Mouse (Mus musculus) midbrain, postnatal 0 days (tissue): Measurements from ENCODE around the gene Obox6. TPM values are rescaled to one million over a fixed set of nuclear protein-coding genes. Genes with fewer than 3 reads are reported as not detected.
A peak's percentile ranks its signal among the peaks of the same experiment; 100 is the strongest.

Source experiments
- ATAC-seq: fragments of 200-750 bp; cut with Nextera tagmentation; 2 replicates; pipeline ENCODE4 v1.8.0; 2017; ENCODE audit warnings: moderate number of reproducible peaks, mild to moderate bottlenecking, moderate TSS enrichment, moderate library complexity; ENCODE audit not compliant: low FRiP score
- DNase-seq: peaks from one replicate; pipeline ENCODE4 v3.0.0-alpha.2; 2015; ENCODE audit warnings: low spot score
- H3K27ac ChIP-seq: fragments of 300-500 bp; sonication (generic); 2 replicates; pipeline ENCODE4 v1.5.1; 2014; ENCODE audit warnings: low read depth, mild to moderate bottlenecking, low read length, mixed read lengths
- H3K27me3 ChIP-seq: fragments of 300-500 bp; sonication (generic); 2 replicates; pipeline ENCODE4 v1.6.1; 2014; ENCODE audit warnings: low read length, control low read depth, mixed read lengths; ENCODE audit not compliant: insufficient read depth
- H3K36me3 ChIP-seq: fragments of 300-500 bp; sonication (generic); 2 replicates; pipeline ENCODE4 v1.6.1; 2014; ENCODE audit warnings: low read length, control low read depth, mixed read lengths; ENCODE audit not compliant: insufficient read depth
- H3K4me1 ChIP-seq: fragments of 300-500 bp; sonication (generic); 2 replicates; pipeline ENCODE4 v1.6.1; 2014; ENCODE audit warnings: mild to moderate bottlenecking, control low read depth, antibody characterized with exemption, low read length, mixed read lengths; ENCODE audit not compliant: insufficient read depth
- H3K4me2 ChIP-seq: fragments of 300-500 bp; sonication (generic); 2 replicates; pipeline ENCODE4 v1.6.1; 2014; ENCODE audit warnings: low read depth, mild to moderate bottlenecking, low read length, mixed read lengths; ENCODE audit not compliant: poor library complexity, severe bottlenecking
- H3K4me3 ChIP-seq: fragments of 300-500 bp; sonication (generic); 2 replicates; pipeline ENCODE4 v1.5.1; 2014; ENCODE audit warnings: low read depth, mild to moderate bottlenecking, low read length, moderate library complexity
- H3K9ac ChIP-seq: fragments of 300-500 bp; sonication (generic); replicated peaks from 2 replicates; pipeline ENCODE4 v1.6.1; 2014; ENCODE audit warnings: mild to moderate bottlenecking, low read length, moderate library complexity, mixed read lengths; ENCODE audit not compliant: poor library complexity, severe bottlenecking
- H3K9me3 ChIP-seq: fragments of 300-500 bp; sonication (generic); 2 replicates; pipeline ENCODE4 v1.6.1; 2016; ENCODE audit warnings: low read length, control low read depth
- CTCF ChIP-seq: IDR thresholded peaks from 2 replicates; pipeline ENCODE4 v1.5.1; 2016; ENCODE audit warnings: antibody characterized with exemption, mild to moderate bottlenecking
- WGBS: fragments of 180-500 bp; shearing (Covaris S2); extraction: QIAGEN DNeasy Blood & Tissue Kit; methylation state at CpG from one replicate; pipeline ENCODE4 v1.1.7; 2014; 5-methylcytosine and 5-hydroxymethylcytosine counted together
- polyA plus RNA-seq: library from polyadenylated mRNA; unstranded; fragments of >200 nt; fragmentation: Nextera tagmentation; extraction: Ambion mirVana; gene quantifications from 2 replicates; pipeline ENCODE4 v1.2.1, GENCODE M21; 2015
- total RNA-seq: library from RNA; depleted of rRNA; stranded (reverse); fragments of >200 nt; gene quantifications from 2 replicates; pipeline ENCODE4 v1.2.3, GENCODE M21; 2014; rRNA removed

The Obox6 gene
- total and polyA plus RNA-seq, 2 experiments from 2014 or later, result not detected

- H3K4me2 ChIP-seq, result no peak overlapping the region
- no peaks in the 10 kb centered on the region for H3K4me1 ChIP-seq
- TF ChIP-seq CTCF, result no peak
- H3K36me3 ChIP-seq, result no peaks in the 10 kb centered on the region
- no peak for ATAC-seq
- H3K4me3 ChIP-seq, result no peak overlapping the region
- 24% methylated on average over 4 of the region's 4 CpGs for WGBS
- no peak overlapping the region for H3K27ac ChIP-seq
- no peaks in the 10 kb centered on the region for H3K9me3 ChIP-seq
- no peaks in the 10 kb centered on the region for H3K27me3 ChIP-seq
- no peak overlapping the region for H3K9ac ChIP-seq
- DNase-seq, result no peak
Measured at GRCm38 (mm10) chr7:15864104-15864503, 24.6 kb upstream of the Obox6 start.

GRCm38 (mm10) chr7:15859657-15860056 is 20.2 kb upstream of the Obox6 start:
- WGBS, result 42% methylated on average over 2 of the region's 2 CpGs
- no peak overlapping the region for H3K27ac ChIP-seq
- no peaks in the 10 kb centered on the region for H3K36me3 ChIP-seq
- no peaks in the 10 kb centered on the region for H3K4me1 ChIP-seq
- no peaks in the 10 kb centered on the region for H3K9me3 ChIP-seq
- H3K27me3 ChIP-seq, result no peaks in the 10 kb centered on the region
- peak; percentile 60 for TF ChIP-seq CTCF
- DNase-seq (no peak), ATAC-seq (no peak)
- H3K9ac ChIP-seq, result no peak overlapping the region
- no peak overlapping the region for H3K4me2 ChIP-seq
- no peak overlapping the region for H3K4me3 ChIP-seq

Other genes starting within 250 kb of the Obox6 start
- gene Obox3, start 199.8 kb downstream of the Obox6 start, total RNA-seq, result not detected in 2 replicates
- gene Obox3, start 199.8 kb downstream of the Obox6 start, polyA plus RNA-seq, result not detected in 2 replicates
- not detected in 2 replicates for gene Obox5, start 89.5 kb downstream of the Obox6 start, total RNA-seq
- not detected in 2 replicates for gene Obox5, start 89.5 kb downstream of the Obox6 start, polyA plus RNA-seq
- gene Crx, start 40.3 kb upstream of the Obox6 start, total RNA-seq, result 0.24 TPM in 1 of 2 replicates, not detected in the other
- gene Crx, start 40.3 kb upstream of the Obox6 start, polyA plus RNA-seq, result 0.22 TPM in 1 of 2 replicates, not detected in the other
- not detected in 2 replicates for gene Crxos, start 42.9 kb upstream of the Obox6 start, total RNA-seq
- gene Crxos, start 42.9 kb upstream of the Obox6 start, polyA plus RNA-seq, result not detected in 2 replicates
- 718 and 730 TPM in 2 replicates for gene Selenow, start 82.7 kb upstream of the Obox6 start, total RNA-seq
- gene Selenow, start 82.7 kb upstream of the Obox6 start, polyA plus RNA-seq, result 2,106 and 2,315 TPM in 2 replicates
- 82.8 and 104 TPM in 2 replicates for gene Nop53, start 106.4 kb upstream of the Obox6 start, total RNA-seq
- 128 and 143 TPM in 2 replicates for gene Nop53, start 106.4 kb upstream of the Obox6 start, polyA plus RNA-seq
- gene Ehd2, start 127.9 kb upstream of the Obox6 start, total RNA-seq, result 5.6 and 5.9 TPM in 2 replicates
- 3.9 and 4.3 TPM in 2 replicates for gene Ehd2, start 127.9 kb upstream of the Obox6 start, polyA plus RNA-seq
- 6.3 and 7.0 TPM in 2 replicates for gene Bicra, start 208.2 kb upstream of the Obox6 start, total RNA-seq
- gene Bicra, start 208.2 kb upstream of the Obox6 start, polyA plus RNA-seq, result 3.1 and 4.1 TPM in 2 replicates
- gene Zfp541, start 222.1 kb upstream of the Obox6 start, total RNA-seq, result 0.14 and 0.33 TPM in 2 replicates
- 0.15 TPM in 2 replicates for gene Zfp541, start 222.1 kb upstream of the Obox6 start, polyA plus RNA-seq